Mouse (Mus musculus) spleen, postnatal 10 days (tissue): ENCODE measurements around the gene Klhl11.

Source experiments
- DNase-seq, 2 experiments: peaks; one replicate each; pipeline ENCODE4 v3.0.0; 2021 to 2022; ENCODE audit warnings: low spot score in 2 of 2

Klhl11 gene

DNA sequence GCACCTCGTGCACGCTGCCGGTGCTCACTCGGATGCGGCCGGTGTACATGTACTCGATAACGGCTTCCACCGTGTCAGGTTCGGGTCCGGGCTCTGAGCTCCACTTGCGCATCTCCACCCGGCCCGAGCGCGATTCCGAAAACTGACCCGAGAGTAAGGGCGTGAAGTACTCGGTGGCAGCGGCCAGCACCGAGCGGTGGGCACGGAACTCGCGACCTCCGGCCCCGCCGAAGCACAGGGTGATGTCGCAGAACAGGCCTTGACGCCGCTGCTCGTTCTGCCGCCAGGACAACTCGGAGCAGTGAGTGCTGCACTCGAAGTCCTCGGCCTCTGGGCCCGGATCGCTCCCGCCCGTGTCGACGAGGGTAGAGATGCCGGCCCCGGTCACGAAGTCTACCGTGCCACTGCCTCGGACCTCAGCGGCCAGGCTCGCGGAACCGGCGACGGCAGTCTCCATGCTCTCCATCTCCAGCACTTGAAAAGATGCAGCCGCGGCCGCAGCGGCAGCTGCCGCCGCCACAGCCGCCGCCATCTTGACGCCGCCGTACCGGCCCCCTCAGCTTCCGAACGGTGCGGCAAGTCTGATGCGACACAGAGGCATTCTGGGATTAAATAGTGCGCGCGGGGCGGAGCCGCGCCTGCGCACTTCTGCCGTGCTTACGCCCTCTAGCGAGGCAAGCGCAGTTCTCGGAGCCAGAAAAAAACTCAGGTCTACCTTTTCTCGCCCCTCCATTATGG, at the start of gene Klhl11:
Klhl11 (minus strand) TSS at position 545 of the 738 bp plus-strand sequence.
- DNase-seq = peak; percentile 88 to 91

GRCm38 (mm10) chr11:100520838-100521237, 48.3 kb upstream of the Klhl11 start:
- DNase-seq = no peak

GRCm38 (mm10) chr11:100519188-100519587, 46.6 kb upstream of the Klhl11 start:
- DNase-seq = no peak

DNA sequence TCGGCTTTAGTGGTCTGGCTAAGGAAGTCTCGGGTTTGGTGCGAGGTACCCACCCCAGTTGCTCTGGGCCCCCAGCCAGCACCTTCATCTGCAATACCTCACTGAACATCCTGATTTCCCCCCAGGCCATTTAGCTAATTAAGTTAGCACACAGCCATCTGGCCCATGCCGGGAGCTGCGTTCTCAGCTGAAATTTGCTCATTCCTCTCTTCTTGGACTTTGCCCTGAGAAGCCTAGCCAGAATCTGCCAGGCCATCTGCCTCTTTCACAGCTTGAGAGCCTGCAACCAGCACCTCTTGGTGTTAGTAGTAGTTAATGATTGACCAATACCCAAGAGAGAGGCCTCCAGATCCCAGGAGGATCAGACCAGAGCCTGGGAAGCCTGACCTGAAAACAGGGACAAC, 45.6 kb upstream of the Klhl11 start:
- no peak for DNase-seq

- no peak for DNase-seq
These were observed 43.8 kb upstream of the Klhl11 start for GRCm38 (mm10) chr11:100516291-100516690.

DNA sequence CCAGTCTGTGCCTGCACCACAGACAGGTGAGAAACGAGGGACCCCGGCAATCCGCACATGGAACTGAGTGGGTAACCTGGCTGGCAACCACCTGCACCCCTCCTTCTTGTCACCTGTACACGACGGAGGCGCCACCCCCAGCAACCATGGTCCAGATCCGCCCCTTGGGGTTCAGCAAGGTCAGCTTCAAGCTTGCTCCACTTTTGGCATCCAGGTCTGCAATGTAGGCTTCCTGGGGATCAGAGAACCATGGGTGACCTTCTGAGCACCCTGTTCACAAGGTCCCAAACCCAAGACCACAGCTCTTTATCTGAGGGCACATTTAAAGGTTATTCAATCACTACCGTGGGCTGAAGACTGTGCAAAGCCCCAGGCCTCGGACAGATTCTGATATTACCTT, 43.2 kb upstream of the Klhl11 start:
- no peak for DNase-seq

GRCm38 (mm10) chr11:100515061-100515460, 42.5 kb upstream of the Klhl11 start:
- DNase-seq = no peak

GRCm38 (mm10) chr11:100513716-100514115, 41.2 kb upstream of the Klhl11 start:
- no peak for DNase-seq

- DNase-seq = no peak
These were observed 39.8 kb upstream of the Klhl11 start for GRCm38 (mm10) chr11:100512384-100512783.

DNA sequence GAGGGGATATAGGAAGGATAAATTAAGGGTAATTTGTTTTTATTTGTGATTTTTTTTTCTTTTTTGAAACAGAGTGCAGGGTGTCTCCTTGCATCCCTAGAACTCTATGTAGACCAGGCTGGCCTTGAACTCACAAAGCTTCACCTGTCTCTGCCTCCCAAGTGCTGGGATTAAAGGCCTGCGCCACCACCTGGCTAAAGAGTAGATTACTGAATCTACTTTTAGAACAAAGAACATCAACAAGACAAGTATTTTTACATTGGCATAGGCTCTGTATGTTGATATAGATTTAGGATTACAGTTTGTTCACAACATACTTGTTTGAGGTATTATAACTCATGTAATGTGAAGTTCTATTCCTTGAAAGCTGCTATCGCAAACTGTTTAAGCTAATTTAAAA, 38.0 kb upstream of the Klhl11 start:
- DNase-seq = no peak

DNA sequence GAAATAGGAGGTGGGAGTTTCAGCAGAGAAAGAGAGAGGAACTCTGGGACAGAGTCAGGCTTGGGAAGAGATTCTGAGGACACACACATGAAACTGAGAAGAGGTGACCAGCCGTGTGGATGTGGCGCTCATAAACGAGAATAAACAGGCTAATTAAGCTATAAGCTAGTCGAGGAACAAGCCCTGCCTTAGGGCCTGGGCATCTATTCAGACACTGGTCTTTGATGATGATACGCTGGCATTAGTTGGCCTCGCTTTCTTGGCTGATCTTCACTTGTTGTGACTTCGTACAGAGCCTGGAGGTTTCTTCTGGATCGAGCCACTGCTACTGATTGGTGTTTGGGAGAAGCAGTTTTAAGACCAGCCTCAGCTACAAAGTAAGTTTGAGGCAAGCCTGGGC, 33.5 kb upstream of the Klhl11 start:
- DNase-seq = no peak

GRCm38 (mm10) chr11:100504990-100505660, 32.6 kb upstream of the Klhl11 start:
- DNase-seq = no peak

DNA sequence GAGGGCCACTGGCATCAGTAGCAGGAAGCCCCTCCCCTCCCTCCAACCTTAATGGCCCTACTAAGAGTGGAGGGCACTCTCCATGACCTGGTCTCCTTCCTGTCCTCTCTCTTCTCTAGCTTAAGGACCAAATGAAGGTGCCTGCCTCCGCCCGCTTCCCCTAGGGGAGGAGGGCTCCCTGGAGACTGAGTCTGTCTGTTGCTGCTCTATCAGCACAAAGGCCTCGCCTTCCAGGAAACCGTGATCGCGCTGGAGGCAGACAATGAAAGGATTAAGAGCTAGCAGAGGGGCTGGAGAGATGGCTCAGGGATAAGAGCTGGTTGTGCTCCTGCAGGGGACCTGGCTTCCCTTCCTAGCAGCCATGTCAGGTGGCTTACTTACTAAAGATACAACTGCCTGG, 28.8 kb upstream of the Klhl11 start:
- DNase-seq = no peak

DNA sequence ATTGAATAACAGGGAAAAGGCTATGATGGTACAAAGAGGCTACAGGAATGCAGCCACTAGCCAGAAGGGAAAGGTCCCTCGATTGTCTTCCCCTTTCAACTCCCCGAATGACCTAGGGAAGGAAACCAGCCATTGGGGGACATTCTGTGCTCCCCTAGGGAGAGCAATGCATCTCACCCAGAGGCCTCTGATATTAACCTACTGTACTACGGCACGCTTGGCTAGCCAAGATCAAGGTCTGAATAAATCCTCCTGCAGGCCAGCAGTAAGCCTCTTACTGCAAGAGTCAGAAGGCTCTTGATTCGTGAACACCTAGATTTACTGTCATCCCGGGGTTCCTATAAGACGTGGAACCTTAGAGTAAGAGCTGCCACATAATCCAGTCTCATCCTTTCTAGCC, 28.1 kb upstream of the Klhl11 start:
- DNase-seq = no peak

DNA sequence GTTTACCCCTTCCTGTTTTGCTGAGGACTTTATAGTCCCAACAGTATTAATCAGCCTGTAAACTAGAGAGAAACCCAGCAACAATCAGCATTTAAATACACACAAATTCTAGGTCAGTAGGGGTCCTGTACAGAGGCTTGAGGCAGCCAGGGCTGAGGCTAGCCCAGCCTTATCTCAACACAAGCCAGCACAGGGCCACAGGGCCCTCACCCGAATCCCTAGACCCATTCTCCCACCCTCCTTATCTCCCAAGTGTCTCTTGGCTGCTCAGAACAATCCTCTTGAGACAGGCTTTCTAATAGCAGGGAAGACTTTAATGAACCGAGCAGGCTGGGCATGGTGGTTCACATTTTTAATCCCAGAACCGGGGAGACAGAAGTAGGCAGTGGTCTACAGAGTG, 27.7 kb upstream of the Klhl11 start:
- DNase-seq = no peak

DNA sequence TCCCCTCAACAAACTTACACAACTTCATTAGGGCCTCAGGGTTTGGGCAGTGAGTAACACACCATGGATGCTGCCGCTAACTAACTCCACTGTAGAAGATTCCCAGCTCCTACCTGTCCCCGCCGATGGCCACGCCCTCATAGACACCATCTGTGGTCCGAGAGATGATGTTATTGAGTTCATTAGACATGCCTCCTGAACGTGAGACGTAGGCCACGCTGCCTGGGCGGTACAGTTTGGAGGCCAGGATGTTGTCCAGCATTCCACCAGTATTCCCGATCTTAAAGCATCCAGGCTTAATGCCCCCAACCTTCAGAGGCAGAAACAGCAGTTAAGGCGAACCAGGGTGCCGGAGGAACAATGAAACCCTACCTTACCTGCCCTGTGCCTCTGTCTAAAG, 21.2 kb upstream of the Klhl11 start:
- DNase-seq = no peak

- peak in 1 of 2 experiments; percentile 28 for DNase-seq
These were observed 18.4 kb upstream of the Klhl11 start for GRCm38 (mm10) chr11:100490951-100491350.

DNA sequence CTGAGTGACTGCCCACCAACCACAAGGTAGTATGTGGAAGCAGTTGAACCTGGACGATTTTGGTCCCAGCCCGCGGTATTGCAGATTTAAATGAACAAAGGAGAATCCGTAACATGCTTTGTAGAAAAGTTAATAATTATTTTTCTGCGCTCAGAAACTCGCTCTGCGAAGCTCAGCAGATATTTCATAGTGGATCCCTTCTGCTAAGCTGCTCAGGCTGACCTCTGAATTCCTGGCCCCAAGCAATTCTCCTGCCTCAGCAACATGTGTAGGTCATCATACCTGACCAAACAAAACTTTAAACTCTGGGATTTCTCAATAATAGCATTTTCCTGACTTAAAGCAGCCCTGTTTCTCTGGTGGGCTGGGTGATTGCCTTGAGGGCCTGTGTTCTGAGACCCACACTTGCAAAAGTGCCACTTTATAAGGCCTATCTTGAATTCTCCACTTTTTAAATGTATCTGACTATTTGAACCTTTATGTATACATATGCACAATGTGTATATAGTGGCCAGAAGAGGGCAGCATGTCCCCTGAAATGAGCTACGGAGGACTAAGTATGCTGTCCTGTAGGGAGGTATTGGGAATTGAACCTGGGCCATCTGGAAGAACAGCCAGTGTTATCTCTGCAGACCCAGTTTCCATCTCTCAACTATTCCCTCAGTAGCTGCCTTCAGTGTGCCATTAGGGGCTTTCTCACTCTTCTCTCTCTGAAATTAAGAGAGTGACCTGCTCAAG, 13.4 kb upstream of the Klhl11 start:
- DNase-seq = peak in 1 of 2 experiments; percentile 49

GRCm38 (mm10) chr11:100484461-100484860, 11.9 kb upstream of the Klhl11 start:
- no peak for DNase-seq

- no peak for DNase-seq
These were observed 6.6 kb upstream of the Klhl11 start for GRCm38 (mm10) chr11:100479152-100479551.

GRCm38 (mm10) chr11:100476281-100476680, 3.7 kb upstream of the Klhl11 start:
- no peak for DNase-seq

DNA sequence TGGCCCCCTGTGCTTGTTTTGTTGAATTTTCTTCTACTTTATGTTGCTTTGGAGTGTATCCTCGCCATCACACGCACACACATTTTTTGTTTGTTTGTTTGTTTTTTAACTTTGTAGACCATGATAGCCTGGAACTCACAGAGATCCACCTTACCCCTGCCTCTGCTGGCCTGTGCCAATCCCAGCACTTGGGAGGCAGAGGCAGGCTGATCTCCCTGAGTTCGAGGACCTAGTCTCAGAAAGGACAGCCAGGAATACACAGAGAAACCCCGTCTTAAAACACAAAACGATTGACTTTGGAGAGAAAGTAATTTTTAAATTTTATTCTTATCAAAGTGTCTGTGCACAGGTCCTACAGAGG, 374 bp upstream of the Klhl11 start:
- DNase-seq = no peak
